Mouse (Mus musculus) brain, embryonic 14.5 days (tissue): ENCODE results near the gene Boc.

ENCODE experiments used
- CTCF ChIP-seq: fragments of 200-500 bp; IDR thresholded peaks from 2 replicates; pipeline ENCODE4 v1.5.1; 2012; ENCODE audit warnings: inconsistent platforms, mild to moderate bottlenecking, moderate library complexity, borderline replicate concordance; ENCODE audit not compliant: insufficient read depth, insufficient read length; ENCODE audit errors: extremely low read depth
- POLR2A ChIP-seq: fragments of 200-500 bp; IDR thresholded peaks from 2 replicates; pipeline ENCODE4 v1.6.1; 2012; ENCODE audit warnings: mild to moderate bottlenecking, inconsistent platforms, borderline replicate concordance; ENCODE audit not compliant: poor library complexity, insufficient read depth, insufficient read length, severe bottlenecking; ENCODE audit errors: extremely low read depth

- no peak for TF ChIP-seq CTCF
- no peak for TF ChIP-seq POLR2A
These were observed 9.4 kb upstream of the Boc start for GRCm38 (mm10) chr16:44568056-44568455.
